Mouse (Mus musculus) v-Abl transformed pro-B cells (cell line): ENCODE results near the gene Trim44.

ENCODE experiments used
- in situ Hi-C, 2 experiments: fragments of 400-800 bp; cut with MboI; formaldehyde crosslinking; loops; one replicate each; pipeline ENCODE4 v1.15.1; 2025; ENCODE audit not compliant: unreplicated experiment in 2 of 2

Gene Trim44

DNA sequence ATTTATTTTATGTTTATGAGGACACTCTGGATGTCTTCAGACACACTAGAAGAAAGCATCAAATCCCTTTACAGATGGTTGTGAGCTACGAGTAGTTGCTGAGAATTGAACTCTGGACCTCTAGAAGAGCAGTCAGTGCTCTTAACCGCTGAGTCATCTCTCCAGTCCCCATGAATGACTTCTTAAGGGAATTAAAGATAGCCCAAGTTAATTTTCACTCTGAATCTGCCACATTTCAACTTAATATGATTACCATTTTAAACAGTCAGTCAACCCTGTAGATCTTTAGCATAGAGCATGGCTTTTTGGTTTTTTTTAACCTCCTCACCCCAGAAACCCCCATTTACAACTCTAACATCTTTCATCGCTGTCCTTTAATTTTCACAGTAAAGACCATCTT is 2.1 kb upstream of the Trim44 start:
- in situ Hi-C loops: no loop called here

DNA sequence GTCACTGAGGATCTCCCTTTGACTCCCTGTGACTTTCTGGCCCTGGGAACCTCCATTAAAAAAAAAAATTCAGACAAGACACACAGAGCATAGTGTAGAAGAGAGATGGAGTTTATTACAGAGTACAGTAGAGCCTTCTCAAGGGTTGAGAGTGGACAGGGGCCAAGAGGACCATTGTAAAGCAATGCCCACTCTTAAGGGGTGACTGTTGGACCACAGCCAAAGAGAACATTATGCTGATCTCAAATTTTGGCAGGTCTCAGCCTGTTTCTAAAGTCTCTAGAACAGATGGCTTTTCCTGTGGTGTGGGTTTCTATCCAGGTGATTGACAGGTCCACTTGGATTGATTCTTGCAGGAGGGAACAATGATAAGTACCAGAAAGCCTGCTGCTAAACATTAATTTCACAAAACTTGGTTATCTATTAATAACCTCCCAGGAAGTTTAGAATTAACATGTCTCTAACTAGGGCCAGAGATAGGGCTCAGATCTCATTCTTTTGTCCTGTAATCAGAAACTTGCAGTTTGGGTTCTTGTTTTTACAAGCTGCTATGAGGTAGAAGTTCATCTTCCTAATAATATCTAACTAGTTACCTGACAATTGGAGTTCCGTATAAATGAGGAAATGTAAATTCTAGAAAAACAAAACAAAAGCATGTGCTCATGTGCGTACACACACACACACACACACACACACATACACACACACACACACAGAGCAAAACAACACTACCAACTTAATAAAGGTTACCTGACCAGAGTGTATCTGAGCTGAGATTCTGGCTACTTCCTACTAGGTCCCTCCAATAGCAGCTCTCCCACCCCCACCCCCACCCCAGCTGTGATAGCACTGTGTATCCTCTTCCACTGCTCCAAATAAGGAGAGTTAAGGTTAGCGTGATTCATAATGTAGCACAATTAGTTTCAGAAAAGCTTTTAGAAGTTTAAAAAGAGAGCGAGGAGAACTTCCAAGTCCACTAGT is 1.0 kb downstream of the Trim44 start:
- in situ Hi-C loops: no loop called here

DNA sequence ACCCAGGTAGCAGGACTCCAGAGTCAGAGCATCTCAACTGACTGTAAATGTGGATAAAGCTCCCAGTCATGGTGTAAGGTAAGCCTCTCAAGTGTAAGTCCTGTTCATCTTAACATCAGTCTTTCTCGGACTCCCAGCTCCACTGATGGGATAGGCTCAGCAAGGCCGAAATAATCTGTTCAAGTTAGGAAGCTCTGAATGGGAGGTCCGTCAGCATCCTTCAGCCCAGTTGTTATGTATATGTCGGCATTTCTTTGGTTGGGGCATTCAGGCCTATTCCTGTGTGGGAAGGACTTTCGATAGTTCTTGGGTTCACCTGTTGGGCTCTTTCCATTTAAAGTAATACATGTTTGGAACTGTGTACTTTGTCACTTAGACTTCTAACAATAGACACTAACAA is 3.6 kb downstream of the Trim44 start:
- in situ Hi-C loops: no loop called here

DNA sequence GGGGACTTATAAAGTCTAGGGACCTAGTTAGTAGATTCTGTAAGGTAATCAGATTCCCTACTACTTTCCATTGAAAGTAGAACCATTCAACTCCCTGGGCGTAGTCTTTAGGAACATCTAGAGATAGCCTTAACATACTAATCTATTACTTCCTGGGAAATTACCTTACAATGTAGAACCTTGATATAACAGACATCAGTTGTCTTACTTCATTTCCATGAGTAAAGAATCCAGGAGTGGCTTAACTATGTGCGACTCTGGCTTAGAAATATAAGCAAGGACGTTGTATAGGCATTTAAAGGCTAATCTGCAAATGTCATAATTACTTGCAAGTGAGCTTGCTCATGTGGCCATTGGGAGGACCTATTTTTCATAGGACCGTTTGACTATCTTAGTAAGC is 4.3 kb downstream of the Trim44 start:
- in situ Hi-C loops: no loop called here

DNA sequence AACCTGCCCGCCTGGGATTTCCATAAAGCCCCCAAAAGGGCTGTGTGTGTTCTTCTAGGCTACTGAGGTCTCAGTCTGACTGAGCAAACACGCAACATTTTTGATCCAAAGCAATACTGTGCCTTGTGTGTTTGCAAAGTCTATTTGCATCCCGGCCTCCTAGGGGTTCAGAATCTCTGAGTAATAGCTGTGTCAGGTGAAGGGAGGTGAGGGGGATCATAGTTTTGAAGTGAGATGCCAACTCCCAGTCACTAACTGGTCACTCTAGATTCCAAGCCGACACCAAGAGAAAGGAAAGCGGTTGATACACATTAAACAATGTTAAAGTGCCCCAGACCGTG is 6.3 kb downstream of the Trim44 start:
- in situ Hi-C loops: no loop called here

DNA sequence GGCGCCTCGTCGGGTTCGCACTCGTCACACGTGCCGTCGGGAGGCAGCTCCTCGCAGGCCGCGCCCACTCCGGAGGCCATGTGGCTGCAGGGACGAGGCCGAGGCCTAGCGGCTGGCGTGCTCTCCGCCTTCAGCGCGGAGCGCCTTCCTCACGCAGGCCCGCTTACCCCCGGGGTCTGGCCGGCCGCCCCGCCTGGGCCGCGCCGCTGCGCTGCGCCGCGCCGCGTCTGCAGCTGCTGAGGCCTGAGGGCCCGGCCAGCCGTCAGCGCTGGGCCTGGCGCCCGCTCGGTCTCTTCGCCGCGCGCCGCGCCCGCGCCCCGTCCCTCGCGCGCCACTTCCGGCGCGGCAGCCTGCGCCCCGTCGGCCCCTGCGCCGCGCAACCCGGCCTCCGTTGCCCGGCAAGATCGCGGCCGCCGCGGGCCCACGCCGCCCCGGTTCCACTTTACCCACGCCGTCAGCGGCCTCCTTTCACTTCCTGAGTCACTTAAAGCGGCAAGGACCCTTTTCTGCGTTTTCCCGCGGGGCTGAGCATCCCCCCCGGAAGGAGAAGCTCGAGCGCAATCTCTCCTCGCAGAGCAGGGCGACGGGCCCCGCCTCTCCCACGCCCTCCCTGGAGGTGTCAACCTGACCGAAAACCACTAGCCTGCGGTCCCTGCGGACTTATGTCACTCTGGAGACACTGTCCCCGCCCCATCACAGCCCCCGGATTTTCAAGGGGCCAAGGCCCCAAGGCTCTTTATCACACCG is 6.8 kb downstream of the Trim44 start:
- in situ Hi-C loops: no loop called here

DNA sequence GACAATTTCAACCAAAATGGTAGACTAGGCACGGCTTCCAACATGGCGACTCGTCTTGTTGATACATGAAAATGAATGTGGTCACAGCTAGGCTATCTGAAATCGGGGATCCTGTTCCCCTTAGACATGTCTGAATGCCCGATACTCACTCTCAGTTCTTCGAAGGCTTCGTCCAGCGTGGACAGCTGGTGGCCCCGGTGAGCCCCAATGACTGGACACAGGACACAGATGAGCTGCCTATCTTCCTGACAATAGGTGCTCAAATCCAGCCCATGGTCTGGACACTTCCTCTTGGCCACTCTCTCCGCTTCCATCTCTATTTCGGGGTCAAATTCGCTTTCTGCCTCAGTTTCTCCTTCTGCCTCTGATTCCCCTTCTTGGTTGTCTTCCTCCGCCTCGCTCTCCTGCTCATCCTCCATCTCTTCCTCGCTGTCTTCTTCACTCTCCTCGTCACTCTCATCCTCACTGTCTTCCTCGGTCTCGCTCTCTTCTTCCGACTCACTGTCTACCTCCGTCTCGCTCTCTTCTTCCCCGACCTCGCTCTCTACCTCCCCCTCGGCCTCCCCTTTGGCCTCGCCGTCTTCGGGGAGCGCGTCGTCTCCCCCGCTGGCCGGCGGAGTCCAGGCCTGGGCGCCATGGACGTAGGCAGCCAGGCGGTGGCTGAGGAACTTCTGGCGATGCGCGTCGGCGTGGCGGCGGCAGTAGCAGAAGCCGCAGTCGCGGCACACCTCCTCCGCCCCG is 7.6 kb downstream of the Trim44 start:
- in situ Hi-C loops: loop anchor here in 1 of 2 experiments (25.0 kb wide), 1 partner anchor 1112 kb away; no protein-coding TSS in a partner anchor

DNA sequence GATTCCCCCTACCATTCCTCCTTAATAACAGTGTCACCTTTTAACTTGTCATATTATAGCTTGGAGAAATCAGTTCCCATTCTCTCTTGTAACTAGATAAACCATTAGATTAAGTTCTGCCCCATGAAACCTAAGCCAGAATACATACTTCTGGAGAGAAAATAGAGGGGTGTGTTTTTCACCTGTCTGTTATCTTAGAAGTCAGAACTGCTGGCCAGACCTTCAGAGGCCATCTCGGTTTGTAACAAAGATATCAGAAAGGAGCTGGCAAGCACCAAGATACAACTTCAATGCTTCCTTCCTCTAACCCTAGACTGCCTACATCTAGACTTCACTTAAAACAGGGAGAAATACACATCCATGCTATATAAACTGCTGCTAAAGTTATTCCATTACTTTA is 11.1 kb downstream of the Trim44 start:
- in situ Hi-C loops: loop anchor here in 1 of 2 experiments (25.0 kb wide), 1 partner anchor 1116 kb away; no protein-coding TSS in a partner anchor

DNA sequence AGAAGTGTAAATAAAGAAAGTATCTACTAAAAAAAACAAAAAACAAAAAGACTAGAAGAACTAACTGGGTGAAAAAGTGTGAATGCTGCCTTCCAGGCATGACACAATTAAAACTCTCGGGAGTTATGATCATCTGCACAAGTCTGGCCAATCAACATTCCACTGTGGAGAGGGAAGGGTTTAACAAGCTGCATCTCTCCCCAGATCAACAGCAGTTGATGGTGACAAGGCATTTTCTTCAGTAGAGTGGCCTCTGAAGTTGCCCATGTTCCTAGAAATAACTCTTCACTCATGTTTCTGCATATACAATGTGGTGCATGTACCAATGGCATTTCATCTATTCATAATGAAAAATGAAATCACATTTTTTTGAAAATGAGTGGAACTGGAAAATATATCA is 14.2 kb downstream of the Trim44 start:
- in situ Hi-C loops: loop anchor here (5.0 to 25.0 kb wide), 2 partner anchors 361 to 1119 kb away; no protein-coding TSS in a partner anchor

DNA sequence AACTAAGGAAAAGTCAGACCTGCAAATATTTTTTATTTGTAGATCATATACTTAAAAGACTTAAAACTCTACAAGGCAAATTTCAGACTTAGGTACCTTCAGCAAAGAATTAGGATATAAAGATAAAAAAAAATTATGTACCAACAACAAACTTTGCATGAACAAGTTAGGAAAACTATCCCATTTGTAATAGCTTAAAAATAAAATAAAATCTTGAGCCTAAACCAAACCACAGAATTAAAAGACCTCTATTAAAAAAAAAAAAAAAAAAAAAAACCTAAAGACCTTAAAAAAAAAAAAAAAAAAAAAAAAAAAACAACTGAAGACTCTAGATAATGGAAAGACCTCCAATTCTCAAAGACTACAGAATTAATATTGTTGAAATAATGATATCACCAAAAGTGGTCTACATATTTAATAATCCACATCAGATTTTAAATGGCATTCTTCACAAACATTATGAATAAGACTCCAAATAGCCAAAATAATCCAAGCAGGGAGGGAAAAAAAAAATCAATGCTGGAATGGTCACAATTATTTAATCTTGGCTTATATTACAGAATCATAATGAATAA is 22.2 kb downstream of the Trim44 start:
- in situ Hi-C loops: loop anchor here in 1 of 2 experiments (25.0 kb wide), 1 partner anchor 1127 kb away; no protein-coding TSS in a partner anchor

DNA sequence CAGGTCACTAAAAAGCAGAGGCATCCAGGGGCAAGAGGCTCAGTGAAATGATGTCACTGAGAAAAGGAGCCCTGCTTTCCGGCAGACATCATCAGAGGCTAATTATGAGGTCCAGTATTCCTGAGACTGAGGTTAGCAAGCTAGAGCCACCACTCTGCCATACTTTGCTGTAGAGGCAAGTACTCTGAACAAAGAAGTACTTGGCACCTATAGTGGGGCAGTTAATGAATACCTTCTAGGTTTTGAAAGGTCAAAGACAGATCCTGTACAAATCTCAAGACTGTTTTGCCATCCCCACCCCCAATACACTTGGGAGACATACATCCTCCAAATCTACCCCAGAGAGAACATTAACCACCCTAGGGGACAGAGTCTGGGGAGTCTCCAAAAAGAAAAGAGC is 23.1 kb downstream of the Trim44 start:
- in situ Hi-C loops: loop anchor here in 1 of 2 experiments (25.0 kb wide), 1 partner anchor 1128 kb away; no protein-coding TSS in a partner anchor

DNA sequence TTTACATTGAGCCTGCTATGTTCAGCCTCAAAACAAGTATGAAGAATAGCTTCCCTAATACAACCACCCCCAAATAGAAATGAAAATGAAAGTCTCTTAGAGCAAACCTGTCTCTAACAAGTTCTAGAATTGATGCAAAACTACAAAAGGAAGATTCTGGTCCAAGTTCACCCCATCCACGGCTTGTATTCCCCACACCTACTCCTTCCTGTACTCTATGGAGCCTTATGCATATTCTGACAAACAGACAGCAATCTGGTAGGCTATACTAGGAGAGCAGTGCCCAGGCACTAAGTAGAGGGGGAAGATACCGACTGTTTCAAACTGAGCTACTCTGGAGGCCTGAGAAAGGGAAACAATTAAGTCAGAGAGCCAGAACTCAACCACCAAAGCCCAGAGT is 23.6 kb downstream of the Trim44 start:
- in situ Hi-C loops: loop anchor here in 1 of 2 experiments (25.0 kb wide), 1 partner anchor 1128 kb away; no protein-coding TSS in a partner anchor

DNA sequence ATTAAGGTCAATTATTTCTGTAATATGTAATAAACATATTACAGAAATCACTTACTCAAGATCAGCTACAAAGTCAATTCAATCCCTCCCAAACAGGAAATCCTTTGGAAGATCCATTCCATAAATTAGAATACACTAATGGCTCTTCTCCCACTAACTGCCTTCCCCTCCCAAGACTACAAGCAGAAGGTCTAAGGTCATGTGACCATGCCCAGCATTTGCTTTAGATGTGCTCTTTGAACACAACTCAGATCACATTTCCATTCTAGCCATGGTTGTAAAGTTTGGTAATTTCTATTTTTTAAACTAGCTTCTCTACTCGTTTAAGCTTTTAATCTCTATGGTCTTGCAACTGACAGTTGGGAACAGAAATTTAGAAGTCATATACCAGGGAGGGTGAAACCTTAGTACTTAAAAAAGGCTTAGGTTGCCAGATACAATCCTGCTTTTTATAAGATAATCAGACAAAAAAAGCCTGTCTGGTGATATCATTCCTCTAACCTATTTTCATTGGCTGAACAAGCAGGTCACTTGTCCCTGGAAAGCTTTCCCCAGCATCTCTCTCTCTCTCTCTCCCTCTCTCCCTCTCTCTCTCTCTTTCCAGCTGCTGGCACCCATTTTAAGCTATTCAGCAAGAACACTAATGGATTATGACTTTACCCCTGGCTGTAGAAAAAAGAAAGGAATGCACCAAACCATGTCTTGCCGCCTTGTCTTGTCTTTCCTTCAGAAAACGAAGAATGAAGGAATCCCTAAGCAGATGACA is 24.4 kb downstream of the Trim44 start:
- in situ Hi-C loops: loop anchor here in 1 of 2 experiments (25.0 kb wide), 1 partner anchor 1129 kb away; no protein-coding TSS in a partner anchor

DNA sequence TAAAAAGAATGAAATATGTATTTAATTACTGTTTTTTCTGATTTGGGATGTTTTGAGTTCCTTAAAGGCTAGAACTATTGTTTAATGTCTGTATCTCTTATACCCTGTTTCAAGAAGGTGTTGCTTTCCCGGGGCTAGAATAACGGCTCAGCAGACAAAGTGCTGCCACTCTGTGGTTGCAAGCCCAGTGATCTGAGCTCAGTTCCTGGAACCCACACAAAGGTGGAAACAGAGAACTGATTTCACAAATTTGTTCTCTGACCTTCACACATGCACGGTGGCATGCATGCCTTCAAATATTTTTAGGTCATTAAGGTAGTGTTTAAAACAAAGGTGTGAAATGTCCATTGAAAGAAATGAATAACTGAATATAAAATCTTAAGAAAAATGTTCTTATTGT is 25.1 kb downstream of the Trim44 start:
- in situ Hi-C loops: loop anchor here in 1 of 2 experiments (25.0 kb wide), 1 partner anchor 1130 kb away; no protein-coding TSS in a partner anchor

DNA sequence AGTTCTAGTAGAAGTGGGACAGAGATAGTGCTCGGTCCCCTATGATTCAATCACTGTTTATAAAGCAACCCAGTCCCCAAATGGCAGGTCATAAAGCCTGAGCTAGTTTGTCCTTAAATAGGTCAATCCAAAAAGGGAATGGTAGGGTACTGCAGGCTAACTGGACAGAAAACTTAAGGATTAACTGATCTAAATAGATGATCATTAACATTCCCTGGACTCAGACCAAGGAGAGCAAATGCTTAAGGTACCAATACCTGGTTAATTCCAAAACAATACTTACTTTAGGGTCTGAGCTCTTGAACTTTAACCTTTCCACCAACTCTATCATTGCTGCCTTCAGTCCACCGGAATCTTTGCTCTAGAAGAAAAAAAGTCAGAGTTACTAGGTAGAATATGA is 27.0 kb downstream of the Trim44 start:
- in situ Hi-C loops: loop anchor here in 1 of 2 experiments (25.0 kb wide), 1 partner anchor 1132 kb away; no protein-coding TSS in a partner anchor

DNA sequence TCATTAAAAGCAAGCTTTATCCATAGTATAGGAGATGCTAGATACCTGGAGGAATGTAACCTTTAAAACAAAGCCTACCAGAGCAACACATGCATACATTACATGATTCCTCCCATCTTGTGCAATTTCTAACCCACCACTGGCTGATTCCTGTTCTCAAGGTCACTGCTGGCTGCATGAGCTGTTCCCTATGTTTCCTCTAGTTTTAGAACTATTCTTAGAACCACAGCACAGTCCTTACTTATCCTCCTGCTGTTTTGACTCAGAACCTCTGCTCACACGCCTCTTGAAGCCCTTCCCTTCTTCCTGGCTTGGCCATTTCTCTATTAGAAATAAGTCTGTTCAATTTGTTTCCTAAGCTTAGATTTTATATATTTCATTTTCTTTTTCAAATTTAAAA is 28.7 kb downstream of the Trim44 start:
- in situ Hi-C loops: loop anchor here in 1 of 2 experiments (25.0 kb wide), 1 partner anchor 1133 kb away; no protein-coding TSS in a partner anchor

DNA sequence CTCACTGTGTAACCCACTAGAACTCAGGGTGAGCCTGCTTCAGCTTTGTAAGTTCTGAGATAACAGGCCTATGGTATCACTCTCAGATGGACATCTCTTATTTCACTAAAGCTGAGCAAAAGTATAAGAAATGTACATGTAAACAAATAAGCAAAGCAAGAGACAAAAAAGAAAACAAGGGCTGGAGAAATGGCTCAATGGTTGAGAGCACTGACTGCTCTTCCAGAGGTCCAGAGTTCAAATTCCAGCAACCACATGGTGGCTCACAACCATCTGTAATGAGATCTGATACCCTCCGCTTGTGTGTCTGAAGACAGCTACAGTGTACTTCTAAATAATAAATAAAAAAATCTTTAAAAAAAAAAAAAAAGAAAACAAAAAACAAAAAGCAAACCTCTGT is 29.2 kb downstream of the Trim44 start:
- in situ Hi-C loops: loop anchor here in 1 of 2 experiments (25.0 kb wide), 1 partner anchor 1134 kb away; no protein-coding TSS in a partner anchor

DNA sequence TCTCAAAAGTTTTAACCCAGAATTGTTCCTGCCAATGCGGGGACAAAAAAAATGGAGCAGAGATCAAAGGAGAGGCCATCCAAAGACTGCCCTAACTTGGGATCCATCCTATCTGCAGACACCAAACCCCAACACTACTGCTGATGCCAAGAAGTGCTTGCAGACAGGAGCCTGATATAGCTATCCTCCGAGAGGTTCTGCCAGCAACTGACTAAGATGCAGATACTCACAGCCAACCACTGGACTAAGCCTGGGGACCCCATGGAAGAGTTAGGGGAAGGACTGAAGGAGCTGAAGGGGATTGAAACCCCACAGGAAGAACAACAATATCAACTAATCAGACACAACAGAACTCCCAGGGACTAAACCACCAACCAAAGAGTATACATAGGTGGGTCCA is 30.3 kb downstream of the Trim44 start:
- in situ Hi-C loops: loop anchor here in 1 of 2 experiments (25.0 kb wide), 1 partner anchor 1135 kb away; no protein-coding TSS in a partner anchor
